ENCODE assay signal across 24 mouse cellular contexts in genomic region chr14:103811291-103811690, GRCm38 (mm10).
"Had no signal": no experiment of that assay in that cellular context is flagged by ENCODE, and none has a peak within 500 bp of the region (broad histone marks: within the 10 kb centered on the region; RNA-seq: fewer than 3 reads in every experiment).

No protein-coding gene starts in this region.

- H3K9ac ChIP-seq: embryonic facial prominence, embryonic 12.5 days; embryonic facial prominence, embryonic 13.5 days; embryonic facial prominence, embryonic 15.5 days; forebrain, embryonic 12.5 days; forebrain, embryonic 13.5 days; forebrain, embryonic 15.5 days; forebrain, postnatal 0 days had no signal

- H3K4me3 ChIP-seq: embryonic facial prominence, embryonic 10.5 days; embryonic facial prominence, embryonic 12.5 days; embryonic facial prominence, embryonic 13.5 days; embryonic facial prominence, embryonic 15.5 days; erythroblast, embryonic 14.5 days; forebrain, embryonic 10.5 days; forebrain, embryonic 12.5 days; forebrain, embryonic 13.5 days; forebrain, embryonic 15.5 days; heart, embryonic 10.5 days had no signal

- H3K27me3 ChIP-seq: embryonic facial prominence, embryonic 12.5 days; embryonic facial prominence, embryonic 13.5 days; embryonic facial prominence, embryonic 15.5 days; forebrain, embryonic 12.5 days; forebrain, embryonic 13.5 days; forebrain, embryonic 15.5 days had no signal

- H3K4me1 ChIP-seq: embryonic facial prominence, embryonic 12.5 days; embryonic facial prominence, embryonic 13.5 days; embryonic facial prominence, embryonic 15.5 days; forebrain, embryonic 12.5 days; forebrain, embryonic 13.5 days; forebrain, embryonic 15.5 days had no signal

- DNase-seq: cerebellum, adult 2 months; cerebellum, adult 8-10 months; cerebellum, adult 9-10 months; cerebellum, adult 9-11 months; cerebellum, postnatal 10 days; cerebellum, postnatal 14 days; cerebellum, postnatal 25 days; cerebellum, postnatal 36 days; embryo, embryonic 11 days; forebrain, postnatal 0 days; gastrocnemius, postnatal 14 days; gastrocnemius, postnatal 25 days; gastrocnemius, postnatal 36 days; heart, adult 18-20 months had no signal

- H3K27ac ChIP-seq: embryonic facial prominence, embryonic 10.5 days; embryonic facial prominence, embryonic 12.5 days; embryonic facial prominence, embryonic 13.5 days; embryonic facial prominence, embryonic 15.5 days; forebrain, embryonic 10.5 days; forebrain, embryonic 12.5 days; forebrain, embryonic 13.5 days; forebrain, embryonic 15.5 days; heart, embryonic 10.5 days had no signal

- H3K36me3 ChIP-seq: embryonic facial prominence, embryonic 10.5 days; embryonic facial prominence, embryonic 12.5 days; embryonic facial prominence, embryonic 13.5 days; embryonic facial prominence, embryonic 15.5 days; forebrain, embryonic 10.5 days; forebrain, embryonic 12.5 days; forebrain, embryonic 15.5 days; heart, embryonic 10.5 days had no signal
